Mouse (Mus musculus): ENCODE measurements around the gene 4933411K16Rik. TPM values are rescaled to one million over a fixed set of nuclear protein-coding genes. Genes with fewer than 3 reads are reported as not detected.
A peak's percentile ranks its signal among the peaks of the same experiment; 100 is the strongest.

The 4933411K16Rik gene
- polyA plus RNA-seq (2015; fragmentation: Nextera tagmentation; extraction: Ambion mirVana), result not detected in 2 replicates

GRCm38 (mm10) chr19:42051948-42052347 is at the start of gene 4933411K16Rik:
4933411K16Rik (plus strand) TSS chr19:42052248.
- no peaks in the 10 kb centered on the region for H3K4me1 ChIP-seq
- no peak within 1 kb of the TSS for H3K27ac ChIP-seq
- no peaks in the 10 kb centered on the region for H3K9me3 ChIP-seq
- no peaks in the 10 kb centered on the region for H3K27me3 ChIP-seq (replicated peaks)
- no peak within 1 kb of the TSS for H3K9ac ChIP-seq
- H3K36me3 ChIP-seq, result no peaks in the 10 kb centered on the region
- H3K4me2 ChIP-seq, result no peak within 1 kb of the TSS
- 74% methylated on average over 4 of the region's 4 CpGs for WGBS
- no peak within 1 kb of the TSS for H3K4me3 ChIP-seq (replicated peaks)
- ATAC-seq (ENCODE audit: insufficient read depth, low FRiP score, low read depth), result no peak

GRCm38 (mm10) chr19:42004258-42004657 is 47.8 kb upstream of the 4933411K16Rik start:
- no peak for ATAC-seq (ENCODE audit: insufficient read depth, low FRiP score, low read depth)
- H3K9ac ChIP-seq, result no peak overlapping the region
- no peak overlapping the region for H3K4me2 ChIP-seq
- H3K36me3 ChIP-seq, result no peaks in the 10 kb centered on the region
- no peak overlapping the region for H3K4me3 ChIP-seq (replicated peaks)
- H3K27me3 ChIP-seq (replicated peaks), result no peaks in the 10 kb centered on the region
- 56% methylated on average over 6 of the region's 6 CpGs for WGBS
- no peak overlapping the region for H3K27ac ChIP-seq
- peaks cover 15% of the 10 kb centered on the region; the same call in 1 of the 2 replicates for H3K4me1 ChIP-seq
- no peaks in the 10 kb centered on the region for H3K9me3 ChIP-seq

- Histone ChIP-seq H3K9me3 (no peaks in the 10 kb centered on the region), H3K36me3 (no peaks in the 10 kb centered on the region), H3K9ac (no peak overlapping the region), H3K4me2 (no peak overlapping the region), H3K27ac (no peak overlapping the region), H3K27me3 (replicated peaks) (no peaks in the 10 kb centered on the region), H3K4me3 (replicated peaks) (no peak overlapping the region), H3K4me1 (peaks cover 5% of the 10 kb centered on the region; the same call in 1 of the 2 replicates)
- 59% methylated on average over 3 of the region's 3 CpGs for WGBS
- ATAC-seq (ENCODE audit: insufficient read depth, low FRiP score, low read depth), result no peak
These were observed 46.4 kb upstream of the 4933411K16Rik start for GRCm38 (mm10) chr19:42005616-42006015.

- Histone ChIP-seq H3K4me2 (no peak overlapping the region), H3K27ac (no peak overlapping the region), H3K4me1 (no peaks in the 10 kb centered on the region), H3K9ac (no peak overlapping the region), H3K9me3 (no peaks in the 10 kb centered on the region), H3K36me3 (no peaks in the 10 kb centered on the region), H3K27me3 (replicated peaks) (no peaks in the 10 kb centered on the region), H3K4me3 (replicated peaks) (no peak overlapping the region)
- WGBS, result 62% methylated on average over 8 of the region's 8 CpGs
- ATAC-seq (ENCODE audit: insufficient read depth, low FRiP score, low read depth), result no peak
These were observed 45.5 kb upstream of the 4933411K16Rik start for GRCm38 (mm10) chr19:42006568-42006967.

GRCm38 (mm10) chr19:42008586-42008985 is 43.5 kb upstream of the 4933411K16Rik start:
- no peaks in the 10 kb centered on the region for H3K36me3 ChIP-seq
- WGBS, result 60% methylated on average over 3 of the region's 3 CpGs
- ATAC-seq (ENCODE audit: insufficient read depth, low FRiP score, low read depth), result no peak
- no peak overlapping the region for H3K4me3 ChIP-seq (replicated peaks)
- H3K9me3 ChIP-seq, result no peaks in the 10 kb centered on the region
- H3K27me3 ChIP-seq (replicated peaks), result no peaks in the 10 kb centered on the region
- H3K27ac ChIP-seq, result no peak overlapping the region
- H3K4me2 ChIP-seq, result no peak overlapping the region
- H3K9ac ChIP-seq, result no peak overlapping the region
- no peaks in the 10 kb centered on the region for H3K4me1 ChIP-seq

GRCm38 (mm10) chr19:42009067-42009466 is 43.0 kb upstream of the 4933411K16Rik start:
- Histone ChIP-seq H3K4me1 (no peaks in the 10 kb centered on the region), H3K9ac (no peak overlapping the region), H3K27me3 (replicated peaks) (no peaks in the 10 kb centered on the region), H3K36me3 (no peaks in the 10 kb centered on the region), H3K4me2 (no peak overlapping the region), H3K27ac (no peak overlapping the region), H3K4me3 (replicated peaks) (no peak overlapping the region), H3K9me3 (no peaks in the 10 kb centered on the region)
- WGBS, result 32% methylated on average over 7 of the region's 7 CpGs
- ATAC-seq (ENCODE audit: insufficient read depth, low FRiP score, low read depth), result no peak

GRCm38 (mm10) chr19:42010436-42010835 is 41.6 kb upstream of the 4933411K16Rik start:
- H3K27ac ChIP-seq, result no peak overlapping the region
- ATAC-seq (ENCODE audit: insufficient read depth, low FRiP score, low read depth), result no peak
- no peak overlapping the region for H3K4me2 ChIP-seq
- H3K27me3 ChIP-seq (replicated peaks), result no peaks in the 10 kb centered on the region
- no peaks in the 10 kb centered on the region for H3K9me3 ChIP-seq
- no peaks in the 10 kb centered on the region for H3K4me1 ChIP-seq
- no peak overlapping the region for H3K4me3 ChIP-seq (replicated peaks)
- H3K9ac ChIP-seq, result no peak overlapping the region
- no peaks in the 10 kb centered on the region for H3K36me3 ChIP-seq
- WGBS, result 60% methylated on average over 4 of the region's 4 CpGs

- no peaks in the 10 kb centered on the region for H3K27me3 ChIP-seq (replicated peaks)
- H3K36me3 ChIP-seq, result no peaks in the 10 kb centered on the region
- no peak overlapping the region for H3K4me3 ChIP-seq (replicated peaks)
- WGBS, result 75% methylated on average over 7 of the region's 7 CpGs
- no peak overlapping the region for H3K27ac ChIP-seq
- H3K4me1 ChIP-seq, result no peaks in the 10 kb centered on the region
- H3K4me2 ChIP-seq, result no peak overlapping the region
- no peaks in the 10 kb centered on the region for H3K9me3 ChIP-seq
- no peak overlapping the region for H3K9ac ChIP-seq
- ATAC-seq (ENCODE audit: insufficient read depth, low FRiP score, low read depth), result 0 out of 2 replicates have a peak, but pooled peaks have one; percentile 42
These were observed 40.9 kb upstream of the 4933411K16Rik start for GRCm38 (mm10) chr19:42011123-42011522.

- no peak overlapping the region for H3K27ac ChIP-seq
- no peaks in the 10 kb centered on the region for H3K27me3 ChIP-seq (replicated peaks)
- H3K4me1 ChIP-seq, result peaks cover 18% of the 10 kb centered on the region
- no peaks in the 10 kb centered on the region for H3K9me3 ChIP-seq
- no peak overlapping the region for H3K4me3 ChIP-seq (replicated peaks)
- no peak overlapping the region for H3K9ac ChIP-seq
- WGBS, result 81% methylated on average over 3 of the region's 3 CpGs
- ATAC-seq (ENCODE audit: insufficient read depth, low FRiP score, low read depth), result no peak
- H3K4me2 ChIP-seq, result no peak overlapping the region
- H3K36me3 ChIP-seq, result no peaks in the 10 kb centered on the region
These were observed 37.7 kb upstream of the 4933411K16Rik start for GRCm38 (mm10) chr19:42014231-42014825.

GRCm38 (mm10) chr19:42015001-42015400 is 37.0 kb upstream of the 4933411K16Rik start:
- no peak overlapping the region for H3K27ac ChIP-seq
- peaks cover 18% of the 10 kb centered on the region for H3K4me1 ChIP-seq
- H3K36me3 ChIP-seq, result no peaks in the 10 kb centered on the region
- H3K4me2 ChIP-seq, result no peak overlapping the region
- no peaks in the 10 kb centered on the region for H3K27me3 ChIP-seq (replicated peaks)
- no peaks in the 10 kb centered on the region for H3K9me3 ChIP-seq
- H3K9ac ChIP-seq, result no peak overlapping the region
- ATAC-seq (ENCODE audit: insufficient read depth, low FRiP score, low read depth), result no peak
- 84% methylated on average over 6 of the region's 6 CpGs for WGBS
- H3K4me3 ChIP-seq (replicated peaks), result no peak overlapping the region

- Histone ChIP-seq H3K27me3 (replicated peaks) (no peaks in the 10 kb centered on the region), H3K27ac (no peak overlapping the region; the same call in 1 of the 2 replicates), H3K36me3 (no peaks in the 10 kb centered on the region), H3K4me2 (no peak overlapping the region), H3K4me3 (replicated peaks) (no peak overlapping the region), H3K9ac (no peak overlapping the region), H3K4me1 (peaks cover 18% of the 10 kb centered on the region), H3K9me3 (no peaks in the 10 kb centered on the region)
- WGBS, result 72% methylated on average over 4 of the region's 4 CpGs
- no peak for ATAC-seq (ENCODE audit: insufficient read depth, low FRiP score, low read depth)
These were observed 35.8 kb upstream of the 4933411K16Rik start for GRCm38 (mm10) chr19:42016251-42016650.

GRCm38 (mm10) chr19:42016840-42017239 is 35.2 kb upstream of the 4933411K16Rik start:
- Histone ChIP-seq H3K9me3 (no peaks in the 10 kb centered on the region), H3K4me1 (peaks cover 18% of the 10 kb centered on the region), H3K27ac (peak overlapping the region; percentile 81), H3K4me2 (no peak overlapping the region), H3K27me3 (replicated peaks) (no peaks in the 10 kb centered on the region), H3K36me3 (no peaks in the 10 kb centered on the region), H3K4me3 (replicated peaks) (no peak overlapping the region), H3K9ac (no peak overlapping the region)
- no peak for ATAC-seq (ENCODE audit: insufficient read depth, low FRiP score, low read depth)
- WGBS, result 60% methylated on average over 5 of the region's 5 CpGs

All from stomach, embryonic 15.5 days (tissue).